Mouse (Mus musculus): Measurements from ENCODE around the gene Hyal3. TPM values are rescaled to one million over a fixed set of nuclear protein-coding genes. Genes with fewer than 3 reads are reported as not detected.

Gene Hyal3
- polyA plus RNA-seq, 1 experiment from 2014 or later: 0.65 TPM

- ATAC-seq: no peak
- Histone ChIP-seq H3K4me2 (ENCODE audit: low read depth, low read length) (no peak overlapping the region), H3K9ac (replicated peaks) (no peak overlapping the region), H3K27ac (ENCODE audit: low read depth) (no peak overlapping the region), H3K4me3 (ENCODE audit: low read depth, low read length) (no peak overlapping the region), H3K9me3 (ENCODE audit: low read length) (no peaks in the 10 kb centered on the region), H3K4me1 (ENCODE audit: insufficient read depth) (peaks cover 19% of the 10 kb centered on the region), H3K36me3 (replicated peaks; ENCODE audit: insufficient read depth, low read length) (peaks cover 53% of the 10 kb centered on the region), H3K27me3 (ENCODE audit: insufficient read depth, low read length) (no peaks in the 10 kb centered on the region)
- WGBS (ENCODE audit: insufficient replicate concordance): 85% methylated on average over 11 of the region's 11 CpGs
- no peak for DNase-seq
- no peak for TF ChIP-seq EP300 (IDR thresholded peaks at IDR 0.05; ENCODE audit: low read depth)
Measured at GRCm38 (mm10) chr9:107593101-107593976, 12.7 kb downstream of the Hyal3 start.

GRCm38 (mm10) chr9:107594281-107595062 lies 13.9 kb downstream of the Hyal3 start:
- H3K36me3 ChIP-seq (replicated peaks; ENCODE audit: insufficient read depth, low read length): peaks cover 53% of the 10 kb centered on the region
- H3K9me3 ChIP-seq (ENCODE audit: low read length): no peaks in the 10 kb centered on the region
- H3K27me3 ChIP-seq (ENCODE audit: insufficient read depth, low read length): no peaks in the 10 kb centered on the region
- WGBS (ENCODE audit: insufficient replicate concordance): 85% methylated on average over 8 of the region's 8 CpGs
- no peak for DNase-seq
- no peak overlapping the region for H3K27ac ChIP-seq (ENCODE audit: low read depth)
- H3K4me1 ChIP-seq (ENCODE audit: insufficient read depth): peaks cover 15% of the 10 kb centered on the region
- TF ChIP-seq EP300 (IDR thresholded peaks at IDR 0.05; ENCODE audit: low read depth) (no peak), CTCF (IDR thresholded peaks at IDR 0.05; ENCODE audit: low read depth) (no peak)
- no peak overlapping the region for H3K4me2 ChIP-seq (ENCODE audit: low read depth, low read length)
- H3K9ac ChIP-seq (replicated peaks): no peak overlapping the region
- no peak for ATAC-seq
- H3K4me3 ChIP-seq (ENCODE audit: low read depth, low read length): no peak overlapping the region

GRCm38 (mm10) chr9:107596619-107597569 lies 16.3 kb downstream of the Hyal3 start:
- ATAC-seq (no peak), DNase-seq (no peak)
- Histone ChIP-seq H3K27me3 (ENCODE audit: insufficient read depth, low read length) (no peaks in the 10 kb centered on the region), H3K9ac (replicated peaks) (no peak overlapping the region), H3K36me3 (replicated peaks; ENCODE audit: insufficient read depth, low read length) (peaks cover 30% of the 10 kb centered on the region), H3K4me3 (ENCODE audit: low read depth, low read length) (no peak overlapping the region), H3K4me1 (ENCODE audit: insufficient read depth) (peaks cover 6% of the 10 kb centered on the region), H3K4me2 (ENCODE audit: low read depth, low read length) (no peak overlapping the region), H3K27ac (ENCODE audit: low read depth) (no peak overlapping the region), H3K9me3 (ENCODE audit: low read length) (no peaks in the 10 kb centered on the region)
- no peak for TF ChIP-seq CTCF (IDR thresholded peaks at IDR 0.05; ENCODE audit: low read depth)
- 83% methylated on average over 11 of the region's 11 CpGs for WGBS (ENCODE audit: insufficient replicate concordance)

GRCm38 (mm10) chr9:107598385-107598784 lies 17.8 kb downstream of the Hyal3 start:
- no peak for ATAC-seq
- H3K27me3 ChIP-seq (ENCODE audit: insufficient read depth, low read length): no peaks in the 10 kb centered on the region
- 58% methylated on average over 5 of the region's 5 CpGs for WGBS (ENCODE audit: insufficient replicate concordance)
- H3K9ac ChIP-seq (replicated peaks): no peak overlapping the region
- peaks cover 15% of the 10 kb centered on the region for H3K36me3 ChIP-seq (replicated peaks; ENCODE audit: insufficient read depth, low read length)
- no peaks in the 10 kb centered on the region for H3K9me3 ChIP-seq (ENCODE audit: low read length)
- no peak overlapping the region for H3K4me3 ChIP-seq (ENCODE audit: low read depth, low read length)
- no peak overlapping the region for H3K4me2 ChIP-seq (ENCODE audit: low read depth, low read length)
- H3K4me1 ChIP-seq (ENCODE audit: insufficient read depth): peaks cover 12% of the 10 kb centered on the region
- DNase-seq: no peak
- no peak for TF ChIP-seq CTCF (IDR thresholded peaks at IDR 0.05; ENCODE audit: low read depth)
- no peak for TF ChIP-seq EP300 (IDR thresholded peaks at IDR 0.05; ENCODE audit: low read depth)
- no peak overlapping the region for H3K27ac ChIP-seq (ENCODE audit: low read depth)

- no peak overlapping the region for H3K4me2 ChIP-seq (ENCODE audit: low read depth, low read length)
- H3K36me3 ChIP-seq (replicated peaks; ENCODE audit: insufficient read depth, low read length): peaks cover 4% of the 10 kb centered on the region
- peaks cover 12% of the 10 kb centered on the region for H3K4me1 ChIP-seq (ENCODE audit: insufficient read depth)
- no peak overlapping the region for H3K9ac ChIP-seq (replicated peaks)
- ATAC-seq (no peak), DNase-seq (no peak)
- no peaks in the 10 kb centered on the region for H3K9me3 ChIP-seq (ENCODE audit: low read length)
- H3K4me3 ChIP-seq (ENCODE audit: low read depth, low read length): no peak overlapping the region
- H3K27ac ChIP-seq (ENCODE audit: low read depth): no peak overlapping the region
- WGBS (ENCODE audit: insufficient replicate concordance): 82% methylated on average over 9 of the region's 9 CpGs
- TF ChIP-seq EP300 (IDR thresholded peaks at IDR 0.05; ENCODE audit: low read depth) (no peak), CTCF (IDR thresholded peaks at IDR 0.05; ENCODE audit: low read depth) (no peak)
- no peaks in the 10 kb centered on the region for H3K27me3 ChIP-seq (ENCODE audit: insufficient read depth, low read length)
Measured at GRCm38 (mm10) chr9:107599433-107599832, 18.8 kb downstream of the Hyal3 start.

Data from liver, postnatal 0 days (tissue).